Mouse (Mus musculus): ENCODE results near the gene Cux1. TPM values are rescaled to one million over a fixed set of nuclear protein-coding genes. Genes with fewer than 3 reads are reported as not detected.
"Not testable (repeated sequence)": the region's sequence is repeated elsewhere in the genome, so short reads cannot be mapped to it uniquely, and the experiment has no call there.

Gene Cux1
- polyA plus RNA-seq, 1 experiment from 2014 or later: 109 TPM

GRCm38 (mm10) chr5:136211341-136212102 lies 355.8 kb downstream of the Cux1 start:
- not testable (repeated sequence) for DNase-seq (ENCODE audit: low spot score); H3K9me3 ChIP-seq; H3K27me3 ChIP-seq (ENCODE audit: insufficient read depth, poor library complexity, severe bottlenecking); H3K27ac ChIP-seq; H3K36me3 ChIP-seq; H3K4me1 ChIP-seq (replicated peaks); H3K4me3 ChIP-seq
- 91% methylated on average over 14 of the region's 14 CpGs for WGBS

- DNase-seq (ENCODE audit: low spot score): no peak
- H3K4me3 ChIP-seq: no peak overlapping the region
- H3K4me1 ChIP-seq (replicated peaks): no peaks in the 10 kb centered on the region
- WGBS: 72% methylated on average over 5 of the region's 5 CpGs
- no peaks in the 10 kb centered on the region for H3K36me3 ChIP-seq
- peaks cover 5% of the 10 kb centered on the region for H3K9me3 ChIP-seq
- H3K27me3 ChIP-seq (ENCODE audit: insufficient read depth, poor library complexity, severe bottlenecking): no peaks in the 10 kb centered on the region
- no peak overlapping the region for H3K27ac ChIP-seq
These were observed 356.7 kb downstream of the Cux1 start for GRCm38 (mm10) chr5:136210549-136210948.

- peak; percentile 73 for DNase-seq (ENCODE audit: low spot score)
- Histone ChIP-seq H3K27ac (no peak overlapping the region), H3K27me3 (ENCODE audit: insufficient read depth, poor library complexity, severe bottlenecking) (no peaks in the 10 kb centered on the region), H3K36me3 (peaks cover 9% of the 10 kb centered on the region), H3K4me1 (replicated peaks) (peaks cover 21% of the 10 kb centered on the region), H3K4me3 (no peak overlapping the region), H3K9me3 (no peaks in the 10 kb centered on the region)
- WGBS: 31% methylated on average over 7 of the region's 7 CpGs
These were observed 365.5 kb downstream of the Cux1 start for GRCm38 (mm10) chr5:136201832-136202231.

- no peaks in the 10 kb centered on the region for H3K9me3 ChIP-seq
- peak overlapping the region; percentile 93 for H3K4me3 ChIP-seq
- peak; percentile 29 for DNase-seq (ENCODE audit: low spot score)
- H3K4me1 ChIP-seq (replicated peaks): peaks cover 21% of the 10 kb centered on the region
- H3K27me3 ChIP-seq (ENCODE audit: insufficient read depth, poor library complexity, severe bottlenecking): no peaks in the 10 kb centered on the region
- peak overlapping the region; percentile 93 for H3K27ac ChIP-seq
- WGBS: 42% methylated on average over 11 of the region's 11 CpGs
- H3K36me3 ChIP-seq: peaks cover 32% of the 10 kb centered on the region
These were observed 367.8 kb downstream of the Cux1 start for GRCm38 (mm10) chr5:136199526-136199925.

- WGBS: under 1% methylated on average over 62 of the region's 62 CpGs
- DNase-seq (ENCODE audit: low spot score): peak; percentile 97
- Histone ChIP-seq H3K36me3 (peaks cover 37% of the 10 kb centered on the region), H3K9me3 (no peaks in the 10 kb centered on the region), H3K4me3 (peak within 1 kb of the TSS; percentile 93), H3K27ac (peak within 1 kb of the TSS; percentile 93), H3K4me1 (replicated peaks) (peaks cover 21% of the 10 kb centered on the region), H3K27me3 (ENCODE audit: insufficient read depth, poor library complexity, severe bottlenecking) (no peaks in the 10 kb centered on the region)
These were observed 368.6 kb downstream of the Cux1 start, which contains the start of gene Prkrip1 for GRCm38 (mm10) chr5:136198474-136199391. Gene Prkrip1, minus strand, starts transcription at chr5:136198963.

Other genes with a start within 250 kb of the Cux1 start
- gene Myl10, start 125.7 kb upstream of the Cux1 start, polyA plus RNA-seq (2016; fragmentation: Nextera tagmentation; extraction: Ambion mirVana): not detected in 2 replicates